Mouse (Mus musculus) intestine, embryonic 15.5 days (tissue): ENCODE data around the gene Selenof. TPM values are rescaled to one million over a fixed set of nuclear protein-coding genes. Genes with fewer than 3 reads are reported as not detected.
A peak's percentile ranks its signal among the peaks of the same experiment; 100 is the strongest.

ENCODE experiments used
- ATAC-seq: fragments of 200-750 bp; cut with Nextera tagmentation; 2 replicates; pipeline ENCODE4 v1.8.0; 2017; ENCODE audit warnings: moderate TSS enrichment, moderate library complexity
- H3K27ac ChIP-seq: fragments of 300-500 bp; sonication (generic); 2 replicates; pipeline ENCODE4 v1.5.1; 2015; ENCODE audit warnings: mild to moderate bottlenecking, inconsistent platforms
- H3K27me3 ChIP-seq: fragments of 300-500 bp; sonication (generic); replicated peaks from 2 replicates; pipeline ENCODE4 v1.6.1; 2015; ENCODE audit warnings: inconsistent platforms
- H3K36me3 ChIP-seq: fragments of 300-500 bp; sonication (generic); 2 replicates; pipeline ENCODE4 v1.6.1; 2015; ENCODE audit warnings: inconsistent platforms
- H3K4me1 ChIP-seq: fragments of 300-500 bp; sonication (generic); replicated peaks from 2 replicates; pipeline ENCODE4 v1.6.1; 2015; ENCODE audit warnings: inconsistent platforms
- H3K4me2 ChIP-seq: fragments of 300-500 bp; sonication (generic); replicated peaks from 2 replicates; pipeline ENCODE4 v1.6.1; 2015; ENCODE audit warnings: mild to moderate bottlenecking, inconsistent platforms
- H3K4me3 ChIP-seq: fragments of 300-500 bp; sonication (generic); replicated peaks from 2 replicates; pipeline ENCODE4 v1.5.1; 2015; ENCODE audit warnings: inconsistent platforms
- H3K9ac ChIP-seq: fragments of 300-500 bp; sonication (generic); 2 replicates; pipeline ENCODE4 v1.6.1; 2015; ENCODE audit warnings: inconsistent platforms
- H3K9me3 ChIP-seq: fragments of 300-500 bp; sonication (generic); 2 replicates; pipeline ENCODE4 v1.6.1; 2016; ENCODE audit warnings: inconsistent platforms
- WGBS: fragments of 180-500 bp; shearing (Covaris S2); methylation state at CpG from one replicate; pipeline ENCODE4 v1.1.7; 2015; 5-methylcytosine and 5-hydroxymethylcytosine counted together
- polyA plus RNA-seq: library from polyadenylated mRNA; unstranded; fragments of >200 nt; fragmentation: Nextera tagmentation; extraction: Ambion mirVana; gene quantifications from 2 replicates; pipeline ENCODE4 v1.2.1, GENCODE M21; 2015

Selenof gene
- polyA plus RNA-seq, 1 experiment from 2014 or later, result 618 TPM

DNA sequence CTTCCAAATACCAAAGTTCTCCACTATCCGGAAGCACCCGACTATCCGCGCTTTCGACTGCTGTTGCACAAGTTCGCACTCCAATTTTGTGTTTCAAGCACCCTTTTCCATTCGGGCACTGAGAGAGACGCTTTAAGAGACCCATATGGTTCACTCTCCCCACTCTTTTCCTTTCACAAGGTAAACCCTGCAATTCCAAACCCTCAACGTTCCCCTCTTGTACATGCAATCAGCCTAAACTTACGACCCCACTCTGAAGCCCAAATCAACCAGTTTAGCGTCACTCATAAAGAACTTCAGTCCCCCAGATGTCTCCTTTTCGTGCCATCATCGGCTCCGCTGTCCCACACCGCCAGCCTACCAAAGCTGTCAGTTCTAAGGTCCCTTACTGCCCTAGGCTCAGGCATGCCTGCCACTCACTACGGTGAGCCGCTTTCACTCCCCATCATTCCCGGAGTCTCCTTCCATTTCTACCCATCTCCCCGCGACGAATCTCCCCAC lies 1.2 kb upstream of the Selenof start:
- Histone ChIP-seq H3K9ac (peak overlapping the region; percentile 93), H3K4me3 (peak overlapping the region; percentile 96), H3K4me2 (peak overlapping the region; percentile 92), H3K27ac (no peak overlapping the region; the same call in 1 of the 2 replicates), H3K36me3 (no peaks in the 10 kb centered on the region), H3K27me3 (no peaks in the 10 kb centered on the region), H3K9me3 (no peaks in the 10 kb centered on the region), H3K4me1 (peaks cover 8% of the 10 kb centered on the region)
- under 1% methylated on average over 21 of the region's 21 CpGs for WGBS
- no peak for ATAC-seq

DNA sequence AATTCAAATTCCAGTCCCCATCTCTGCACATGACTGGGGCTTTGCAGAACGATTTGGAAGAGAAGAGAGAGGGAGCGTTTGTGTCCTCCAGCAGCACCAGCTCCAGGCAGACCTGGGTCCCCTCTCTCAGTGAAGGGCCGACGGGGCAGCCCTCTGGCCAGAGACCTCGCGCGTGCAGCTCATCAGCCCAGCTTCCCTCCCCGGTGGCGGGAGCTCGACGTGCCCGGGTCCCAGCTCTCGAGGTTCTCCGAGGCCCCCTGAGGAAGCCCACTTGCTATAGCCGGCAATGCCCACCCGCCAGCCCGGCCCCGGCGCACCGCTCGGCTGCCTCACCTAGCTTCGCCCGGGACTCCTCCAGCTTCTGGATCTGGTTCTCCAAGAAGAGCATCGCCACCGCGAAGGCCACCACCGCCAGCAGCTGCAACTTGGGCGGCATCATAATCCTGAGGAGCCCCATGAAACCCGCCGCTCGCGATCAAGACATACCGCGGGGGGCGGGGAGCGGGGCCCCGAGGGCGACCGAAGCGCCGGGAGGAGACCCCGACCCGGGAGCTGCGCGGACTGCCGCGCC lies 618 bp upstream of the Selenof start:
- Histone ChIP-seq H3K9ac (peak overlapping the region; percentile 93), H3K36me3 (no peaks in the 10 kb centered on the region), H3K4me3 (peak overlapping the region; percentile 96), H3K4me2 (peak overlapping the region; percentile 92), H3K9me3 (no peaks in the 10 kb centered on the region), H3K27me3 (no peaks in the 10 kb centered on the region), H3K27ac (peak overlapping the region; percentile 86), H3K4me1 (peaks cover 8% of the 10 kb centered on the region)
- peak; percentile 39 for ATAC-seq
- under 1% methylated on average over 47 of the region's 47 CpGs for WGBS

DNA sequence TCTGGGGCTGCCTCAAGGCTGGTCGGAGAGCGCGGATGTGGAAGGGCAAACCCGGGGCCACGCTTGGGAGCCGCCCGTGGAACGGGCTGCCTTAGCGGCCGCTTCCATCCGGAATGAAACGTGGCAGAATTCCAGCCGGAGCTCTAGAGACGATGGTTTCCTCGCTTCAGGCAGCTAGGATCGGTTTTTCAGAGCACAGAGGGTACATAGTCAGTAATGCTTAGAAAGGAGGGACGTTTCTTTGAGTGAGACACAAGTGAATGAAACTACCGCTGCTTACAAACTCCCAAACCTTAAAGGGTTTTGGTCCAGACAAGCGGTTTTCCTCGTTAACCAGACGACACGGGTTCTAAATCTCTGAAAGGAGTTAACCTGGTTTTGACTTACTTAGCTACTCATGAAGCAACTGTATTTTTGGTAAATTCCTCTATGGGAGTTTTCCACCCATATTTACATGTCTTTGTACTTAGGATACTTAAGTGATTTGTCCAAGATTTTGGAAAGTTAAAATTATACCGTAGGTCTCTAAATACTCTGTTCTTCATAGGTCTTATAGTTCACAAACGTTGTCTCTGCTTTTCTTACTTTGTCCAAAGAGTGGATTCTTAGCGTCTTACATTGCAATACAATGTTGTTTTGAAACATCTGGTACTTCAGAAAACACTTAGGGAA lies 848 bp downstream of the Selenof start:
- Histone ChIP-seq H3K4me1 (peaks cover 8% of the 10 kb centered on the region), H3K27me3 (no peaks in the 10 kb centered on the region), H3K9me3 (no peaks in the 10 kb centered on the region), H3K27ac (peak overlapping the region; percentile 91), H3K4me2 (peak overlapping the region; percentile 56), H3K36me3 (no peaks in the 10 kb centered on the region), H3K4me3 (peak overlapping the region; percentile 88), H3K9ac (peak overlapping the region; percentile 94)
- under 1% methylated on average over 25 of the region's 25 CpGs for WGBS
- ATAC-seq, result no peak

DNA sequence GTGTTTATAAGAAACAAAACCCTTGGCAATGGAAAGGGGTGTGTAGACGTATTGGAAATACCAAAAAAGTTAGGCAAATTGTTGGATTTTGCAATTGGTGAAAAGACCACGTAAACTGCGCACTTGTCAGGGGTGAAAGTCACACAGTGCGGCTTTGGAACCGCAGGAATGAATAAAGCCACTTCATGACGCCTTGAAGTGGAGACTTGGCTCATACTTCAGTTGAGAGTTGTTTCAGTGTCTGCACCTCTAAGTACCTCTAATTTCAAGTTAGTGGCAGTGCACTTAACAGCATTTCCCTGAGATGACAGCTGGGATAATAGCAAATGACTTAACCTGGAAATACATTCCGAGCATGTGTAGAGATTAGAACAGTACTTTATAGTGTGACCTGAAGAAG lies 4.2 kb downstream of the Selenof start:
- H3K27me3 ChIP-seq, result no peaks in the 10 kb centered on the region
- H3K4me1 ChIP-seq, result peaks cover 6% of the 10 kb centered on the region
- H3K36me3 ChIP-seq, result no peaks in the 10 kb centered on the region; the same call in 1 of the 2 replicates
- WGBS, result 89% methylated on average over 7 of the region's 7 CpGs
- H3K9me3 ChIP-seq, result no peaks in the 10 kb centered on the region
- H3K9ac ChIP-seq, result no peak overlapping the region
- no peak for ATAC-seq
- no peak overlapping the region for H3K4me3 ChIP-seq
- no peak overlapping the region for H3K4me2 ChIP-seq
- H3K27ac ChIP-seq, result no peak overlapping the region

DNA sequence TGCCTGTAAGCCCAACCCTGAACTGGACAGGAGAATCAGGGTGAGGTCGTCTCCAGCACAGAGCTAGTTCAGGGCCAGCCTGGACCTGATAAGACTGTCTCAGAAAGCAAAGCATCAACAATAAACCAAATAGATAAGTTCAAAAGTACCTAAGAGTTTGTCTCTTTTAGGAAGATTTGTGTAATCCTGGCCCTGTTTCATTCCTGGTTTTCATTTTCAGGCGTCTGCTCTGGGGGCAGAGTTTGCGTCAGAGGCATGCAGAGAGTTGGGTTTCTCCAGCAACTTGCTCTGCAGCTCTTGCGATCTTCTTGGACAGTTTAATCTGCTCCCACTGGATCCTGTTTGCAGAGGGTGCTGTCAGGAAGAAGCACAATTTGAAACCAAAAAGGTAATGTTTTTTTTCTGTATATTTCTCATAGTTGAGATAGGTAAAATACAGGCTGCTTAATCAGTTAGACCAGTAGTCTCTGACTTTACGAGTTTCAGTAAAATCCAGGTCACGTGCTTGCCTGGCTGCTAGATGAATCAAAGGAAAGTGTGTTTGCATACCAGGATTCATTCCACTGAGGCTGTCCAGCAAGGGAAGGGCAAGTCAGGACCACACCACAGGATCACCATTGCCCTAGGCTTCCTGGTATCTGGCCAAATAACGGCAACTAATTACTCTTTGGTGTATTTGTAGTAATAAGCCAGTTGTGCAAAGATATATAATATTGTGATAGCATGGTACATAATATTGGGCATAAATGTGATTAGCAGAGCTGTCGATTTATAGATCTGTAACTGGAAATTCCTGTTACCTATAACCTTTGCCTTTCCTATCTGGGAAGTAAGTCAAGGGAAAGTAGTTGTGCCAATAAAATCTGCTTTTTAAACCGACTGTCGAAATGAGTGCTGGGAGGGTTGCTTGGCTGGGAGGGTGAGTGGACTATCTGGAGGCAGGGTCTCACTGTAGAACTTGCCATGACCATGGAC lies 7.5 kb downstream of the Selenof start:
- Histone ChIP-seq H3K27ac (no peak overlapping the region), H3K4me3 (no peak overlapping the region), H3K9ac (no peak overlapping the region), H3K27me3 (no peaks in the 10 kb centered on the region), H3K4me2 (no peak overlapping the region), H3K4me1 (no peaks in the 10 kb centered on the region), H3K36me3 (peaks cover 5% of the 10 kb centered on the region), H3K9me3 (no peaks in the 10 kb centered on the region)
- WGBS, result 57% methylated on average over 10 of the region's 10 CpGs
- 0 out of 2 replicates have a peak, but pooled peaks have one; percentile 40 for ATAC-seq

DNA sequence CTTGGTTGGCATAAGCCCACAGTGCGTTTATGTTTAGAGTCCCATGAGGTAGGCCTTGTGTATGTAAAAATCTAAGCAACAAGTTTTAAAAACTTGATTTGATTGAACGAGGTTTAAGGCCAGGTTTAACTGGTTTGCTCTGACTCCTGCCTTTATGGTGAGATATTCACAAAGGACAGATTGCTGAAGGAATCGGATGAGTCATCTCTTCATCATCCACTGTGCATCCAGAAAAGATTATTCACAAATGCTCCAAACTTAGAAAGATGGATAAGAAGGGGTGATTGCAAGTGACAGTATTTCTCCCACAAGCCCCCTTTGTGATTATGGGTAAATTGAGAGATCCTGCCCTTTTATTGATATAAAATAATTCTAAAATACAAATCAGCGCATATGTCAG lies 8.8 kb downstream of the Selenof start:
- WGBS, result 89% methylated on average over 4 of the region's 4 CpGs
- no peaks in the 10 kb centered on the region for H3K9me3 ChIP-seq
- no peak overlapping the region for H3K4me3 ChIP-seq
- H3K27ac ChIP-seq, result no peak overlapping the region
- no peak for ATAC-seq
- H3K9ac ChIP-seq, result no peak overlapping the region
- H3K27me3 ChIP-seq, result no peaks in the 10 kb centered on the region
- no peaks in the 10 kb centered on the region for H3K4me1 ChIP-seq
- no peak overlapping the region for H3K4me2 ChIP-seq
- peaks cover 5% of the 10 kb centered on the region for H3K36me3 ChIP-seq

DNA sequence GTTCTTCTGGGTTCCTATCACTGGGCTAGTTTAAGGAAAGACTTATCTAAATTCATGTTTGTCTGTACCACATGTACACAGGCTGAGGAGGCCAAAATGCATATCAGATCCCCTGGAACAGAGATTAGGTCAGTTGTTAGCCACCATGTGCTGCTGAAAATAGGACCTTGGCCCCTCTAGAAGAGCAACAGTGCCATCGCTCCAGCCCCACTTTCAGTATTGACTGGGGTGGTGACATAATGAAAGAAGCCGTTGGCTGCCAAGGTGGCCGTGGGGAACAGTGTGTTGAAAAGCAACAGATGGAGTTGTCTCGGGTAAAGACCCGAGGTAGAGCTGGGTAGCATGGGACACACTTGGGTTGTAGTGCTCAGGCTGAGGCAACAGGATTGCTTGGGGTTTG lies 9.7 kb downstream of the Selenof start:
- WGBS, result 81% methylated on average over 5 of the region's 5 CpGs
- Histone ChIP-seq H3K4me1 (no peaks in the 10 kb centered on the region), H3K4me2 (no peak overlapping the region), H3K4me3 (no peak overlapping the region), H3K27ac (no peak overlapping the region), H3K27me3 (no peaks in the 10 kb centered on the region), H3K9me3 (no peaks in the 10 kb centered on the region), H3K9ac (no peak overlapping the region), H3K36me3 (peaks cover 5% of the 10 kb centered on the region)
- no peak for ATAC-seq

DNA sequence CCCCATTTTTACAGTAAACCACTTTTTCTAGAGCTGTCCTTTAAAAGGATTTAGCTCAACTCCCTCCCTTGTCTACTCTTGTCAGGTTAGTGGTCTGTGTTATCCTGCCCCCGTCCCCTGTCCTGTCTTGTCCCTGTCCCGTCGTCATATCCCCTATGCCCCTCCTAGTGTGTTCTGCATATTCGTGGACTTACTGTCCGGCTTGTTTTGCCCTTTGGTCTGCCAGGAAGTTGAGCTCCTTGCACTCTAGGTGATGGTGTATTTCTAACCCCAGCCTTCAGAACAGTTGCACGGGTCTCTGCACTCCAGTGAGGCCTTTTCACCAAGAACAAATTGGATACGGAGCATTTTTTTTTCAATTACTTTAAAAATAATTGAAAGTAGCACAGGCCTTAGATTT lies 10.2 kb downstream of the Selenof start:
- no peak for ATAC-seq
- Histone ChIP-seq H3K4me1 (no peaks in the 10 kb centered on the region), H3K36me3 (peaks cover 5% of the 10 kb centered on the region), H3K27me3 (no peaks in the 10 kb centered on the region), H3K4me2 (no peak overlapping the region), H3K9me3 (no peaks in the 10 kb centered on the region), H3K9ac (no peak overlapping the region), H3K4me3 (no peak overlapping the region), H3K27ac (no peak overlapping the region)
- WGBS, result 81% methylated on average over 7 of the region's 7 CpGs

DNA sequence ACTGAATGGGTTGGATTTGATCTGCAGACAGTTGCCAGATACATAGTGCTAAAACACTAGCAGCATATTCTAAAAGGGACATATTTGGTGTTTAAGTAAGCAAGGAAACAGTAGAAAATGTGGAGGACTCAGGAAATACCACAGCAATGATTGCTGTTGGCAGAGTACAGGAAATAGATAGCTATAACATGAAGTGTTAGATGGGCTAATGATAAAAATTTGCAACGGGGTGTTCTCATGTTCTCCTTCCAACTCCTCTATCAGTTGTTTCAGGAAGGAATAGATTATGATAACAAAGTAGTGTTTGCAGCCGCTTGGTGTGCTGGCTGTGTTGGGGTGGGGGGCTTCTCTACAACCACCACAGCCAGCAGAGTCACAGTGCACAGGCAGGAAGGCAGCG lies 11.7 kb downstream of the Selenof start:
- no peak overlapping the region for H3K4me3 ChIP-seq
- no peaks in the 10 kb centered on the region for H3K27me3 ChIP-seq
- no peaks in the 10 kb centered on the region for H3K4me1 ChIP-seq
- no peak overlapping the region for H3K4me2 ChIP-seq
- no peaks in the 10 kb centered on the region for H3K9me3 ChIP-seq
- no peak overlapping the region for H3K27ac ChIP-seq
- peaks cover 5% of the 10 kb centered on the region for H3K36me3 ChIP-seq
- ATAC-seq, result no peak
- H3K9ac ChIP-seq, result no peak overlapping the region
- 71% methylated on average over 3 of the region's 3 CpGs for WGBS

DNA sequence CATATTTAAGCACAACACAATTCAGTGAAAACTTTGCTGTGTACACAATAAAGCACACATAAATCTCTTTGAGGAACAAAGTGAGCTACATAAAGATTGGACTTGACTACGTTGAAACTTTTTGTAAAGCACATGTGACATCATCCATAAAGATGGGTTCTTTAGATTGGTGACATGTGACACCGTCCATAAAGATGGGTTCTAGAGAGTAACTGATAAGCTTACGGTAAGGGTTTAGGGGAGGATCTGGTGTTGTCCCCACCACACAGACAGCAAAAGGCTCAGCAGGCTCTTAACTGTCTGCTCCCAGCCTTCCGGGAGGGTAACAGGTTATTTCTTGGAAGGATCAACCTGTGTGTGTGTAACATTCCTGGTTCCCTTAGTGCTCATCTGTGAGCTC lies 12.2 kb downstream of the Selenof start:
- Histone ChIP-seq H3K36me3 (peaks cover 10% of the 10 kb centered on the region), H3K9me3 (no peaks in the 10 kb centered on the region), H3K4me2 (no peak overlapping the region), H3K27me3 (no peaks in the 10 kb centered on the region), H3K4me1 (no peaks in the 10 kb centered on the region), H3K4me3 (no peak overlapping the region), H3K9ac (no peak overlapping the region), H3K27ac (no peak overlapping the region)
- ATAC-seq, result no peak
- 73% methylated on average over 4 of the region's 4 CpGs for WGBS

DNA sequence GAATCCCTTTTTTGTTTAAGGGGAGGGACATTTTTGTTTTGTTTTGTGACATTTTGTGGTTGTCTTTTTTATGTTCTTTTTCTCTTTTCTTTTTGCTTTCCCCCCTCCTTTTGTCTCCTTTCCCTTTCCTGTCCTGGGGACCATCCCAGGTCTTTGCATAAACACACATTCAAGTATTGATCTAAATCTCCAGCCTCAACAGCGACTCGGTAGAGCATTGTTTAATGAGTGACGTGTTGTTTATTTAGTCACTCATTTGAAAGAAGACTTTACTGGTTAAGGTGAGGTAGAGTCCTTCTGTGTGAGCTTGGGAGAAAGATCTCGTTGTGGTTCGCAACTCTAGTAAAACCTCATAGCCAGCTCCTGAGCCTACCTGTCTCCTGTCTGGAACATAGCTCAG lies 13.7 kb downstream of the Selenof start:
- H3K27me3 ChIP-seq, result no peaks in the 10 kb centered on the region
- H3K4me2 ChIP-seq, result no peak overlapping the region
- no peaks in the 10 kb centered on the region for H3K4me1 ChIP-seq
- H3K4me3 ChIP-seq, result no peak overlapping the region
- no peak overlapping the region for H3K9ac ChIP-seq
- no peak overlapping the region for H3K27ac ChIP-seq
- H3K36me3 ChIP-seq, result peaks cover 11% of the 10 kb centered on the region; the same call in 1 of the 2 replicates
- 33% methylated on average over 5 of the region's 5 CpGs for WGBS
- no peaks in the 10 kb centered on the region for H3K9me3 ChIP-seq
- ATAC-seq, result no peak
